Mouse (Mus musculus) liver, embryonic 11.5 days (tissue): ENCODE results near the gene Agap2. TPM values are rescaled to one million over a fixed set of nuclear protein-coding genes. Genes with fewer than 3 reads are reported as not detected.
"Not testable (repeated sequence)": the region's sequence is repeated elsewhere in the genome, so short reads cannot be mapped to it uniquely, and the experiment has no call there.

Source experiments
- ATAC-seq: fragments of 200-750 bp; cut with Nextera tagmentation; replicated peaks from 2 replicates; pipeline ENCODE4 v1.8.0; 2017; ENCODE audit warnings: moderate number of reproducible peaks, mild to moderate bottlenecking, moderate TSS enrichment, moderate library complexity; ENCODE audit not compliant: low FRiP score
- DNase-seq: peaks from one replicate; pipeline ENCODE4 v3.0.0-alpha.2; 2017; ENCODE audit warnings: low spot score
- H3K27ac ChIP-seq: fragments of 300-500 bp; sonication (generic); 2 replicates; pipeline ENCODE4 v1.5.1; 2014; ENCODE audit warnings: mild to moderate bottlenecking, low read depth, low read length, control low read depth
- H3K27me3 ChIP-seq: fragments of 300-500 bp; sonication (generic); replicated peaks from 2 replicates; pipeline ENCODE4 v1.6.1; 2014; ENCODE audit warnings: low read length, mixed read lengths; ENCODE audit not compliant: control insufficient read depth, insufficient read depth
- H3K36me3 ChIP-seq: fragments of 300-500 bp; sonication (generic); 2 replicates; pipeline ENCODE4 v1.6.1; 2014; ENCODE audit warnings: mild to moderate bottlenecking, low read length, moderate library complexity, mixed read lengths; ENCODE audit not compliant: control insufficient read depth, insufficient read depth
- H3K4me1 ChIP-seq: fragments of 300-500 bp; sonication (generic); replicated peaks from 2 replicates; pipeline ENCODE4 v1.6.1; 2014; ENCODE audit warnings: low read length, mixed read lengths; ENCODE audit not compliant: control insufficient read depth, insufficient read depth
- H3K4me2 ChIP-seq: fragments of 300-500 bp; sonication (generic); 2 replicates; pipeline ENCODE4 v1.6.1; 2014; ENCODE audit warnings: mild to moderate bottlenecking, control low read depth, moderate library complexity
- H3K4me3 ChIP-seq: fragments of 300-500 bp; sonication (generic); 2 replicates; pipeline ENCODE4 v1.5.1; 2014; ENCODE audit warnings: low read depth, low read length, control low read depth
- H3K9ac ChIP-seq: fragments of 300-500 bp; sonication (generic); 2 replicates; pipeline ENCODE4 v1.6.1; 2014; ENCODE audit warnings: low read depth, low read length, control low read depth
- H3K9me3 ChIP-seq: fragments of 300-500 bp; sonication (generic); 2 replicates; pipeline ENCODE4 v1.6.1; 2016; ENCODE audit warnings: low read length, inconsistent platforms, mixed read lengths; ENCODE audit not compliant: control insufficient read depth
- WGBS: fragments of 180-500 bp; shearing (Covaris S2); extraction: QIAGEN DNeasy Blood & Tissue Kit; methylation state at CpG from one replicate; pipeline ENCODE4 v1.1.7; 2014; 5-methylcytosine and 5-hydroxymethylcytosine counted together
- polyA plus RNA-seq: library from polyadenylated mRNA; unstranded; fragments of >200 nt; fragmentation: Nextera tagmentation; extraction: Ambion mirVana; gene quantifications from 2 replicates; pipeline ENCODE4 v1.2.1, GENCODE M21; 2014

The Agap2 gene
- polyA plus RNA-seq, 1 experiment from 2014 or later = 2.2 TPM

DNA sequence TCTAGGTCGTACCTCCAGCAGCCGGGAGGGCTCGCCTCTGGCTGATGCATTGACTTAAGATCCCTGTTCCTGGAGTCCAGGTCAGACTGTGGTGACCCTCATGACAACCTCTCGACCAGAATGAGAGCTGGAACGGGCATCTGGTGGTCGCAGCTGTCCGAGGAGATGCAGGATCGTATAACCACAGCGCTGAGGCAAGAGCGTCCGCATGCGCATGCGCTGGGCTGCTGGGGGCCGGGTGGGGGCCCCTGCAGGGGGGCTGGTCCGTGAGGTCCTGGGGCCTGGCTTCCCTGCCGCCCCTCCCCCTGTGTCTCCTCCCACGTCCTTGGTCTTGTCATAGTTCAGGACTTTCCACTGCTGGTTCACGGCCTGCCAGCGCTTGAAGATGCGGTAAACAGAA is 18.6 kb upstream of the Agap2 start:
- no peak overlapping the region for H3K4me3 ChIP-seq
- no peak overlapping the region for H3K27ac ChIP-seq
- no peaks in the 10 kb centered on the region for H3K9me3 ChIP-seq
- no peak overlapping the region for H3K4me2 ChIP-seq
- H3K9ac ChIP-seq = no peak overlapping the region
- WGBS = 83% methylated on average over 20 of the region's 20 CpGs
- ATAC-seq = no peak
- H3K27me3 ChIP-seq = peaks cover 57% of the 10 kb centered on the region
- peaks cover 8% of the 10 kb centered on the region for H3K4me1 ChIP-seq
- H3K36me3 ChIP-seq = no peaks in the 10 kb centered on the region
- DNase-seq = no peak

DNA sequence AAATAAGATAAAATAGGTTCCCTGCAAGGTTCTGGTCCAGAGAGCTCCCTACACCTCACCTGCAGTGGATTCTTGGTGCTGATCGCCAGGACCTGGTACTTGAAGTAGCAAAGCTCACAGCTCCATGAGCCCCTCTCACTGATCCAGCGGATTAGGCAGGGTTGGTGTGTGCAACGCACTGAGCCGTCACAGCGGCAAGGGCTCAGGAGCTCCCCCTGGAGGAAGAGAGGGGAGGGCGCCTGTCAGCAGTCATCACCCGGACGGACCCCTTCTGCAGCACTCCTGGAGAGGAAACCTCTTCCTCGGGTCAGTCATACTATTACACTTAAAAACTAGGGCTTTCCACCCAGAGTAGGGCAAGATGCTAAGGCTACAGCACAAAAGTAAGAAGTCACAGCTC is 16.9 kb upstream of the Agap2 start:
- Histone ChIP-seq H3K4me1 (peaks cover 8% of the 10 kb centered on the region), H3K27ac (no peak overlapping the region), H3K4me3 (peak overlapping the region; percentile 72; the same call in 1 of the 2 replicates), H3K9me3 (no peaks in the 10 kb centered on the region), H3K9ac (no peak overlapping the region), H3K4me2 (peak overlapping the region; percentile 98), H3K27me3 (peaks cover 48% of the 10 kb centered on the region), H3K36me3 (no peaks in the 10 kb centered on the region)
- DNase-seq (no peak), ATAC-seq (peak; percentile 50)
- WGBS = 3% methylated on average over 9 of the region's 9 CpGs

DNA sequence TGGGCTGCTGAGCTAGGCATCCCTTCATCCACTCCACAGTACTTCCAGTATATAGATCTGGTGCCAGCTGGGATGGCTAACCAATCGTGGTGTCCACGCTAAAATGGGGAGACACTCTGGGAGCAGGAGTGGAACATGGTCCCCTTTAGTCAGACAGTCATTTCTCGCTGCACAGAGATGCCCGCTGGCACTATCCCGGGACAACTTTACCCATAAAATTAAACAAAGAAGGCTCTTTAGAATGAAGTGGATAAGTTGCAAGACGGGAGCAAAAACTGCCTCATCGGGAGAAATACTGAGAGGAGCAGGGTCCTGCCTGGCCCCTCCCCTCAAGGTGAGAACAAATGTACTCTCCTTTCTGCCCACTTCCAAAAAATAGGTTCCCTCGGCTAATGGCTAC is 16.4 kb upstream of the Agap2 start:
- WGBS = 11% methylated on average over 8 of the region's 8 CpGs
- no peak for ATAC-seq
- Histone ChIP-seq H3K9ac (no peak overlapping the region), H3K9me3 (no peaks in the 10 kb centered on the region), H3K4me3 (peak overlapping the region; percentile 72), H3K4me1 (peaks cover 8% of the 10 kb centered on the region), H3K27me3 (peaks cover 48% of the 10 kb centered on the region), H3K36me3 (no peaks in the 10 kb centered on the region), H3K27ac (no peak overlapping the region), H3K4me2 (peak overlapping the region; percentile 98)
- DNase-seq = no peak

- DNase-seq = no peak
- H3K27me3 ChIP-seq = peaks cover 48% of the 10 kb centered on the region
Measured at GRCm38 (mm10) chr10:127059174-127059967, 15.7 kb upstream of the Agap2 start.

DNA sequence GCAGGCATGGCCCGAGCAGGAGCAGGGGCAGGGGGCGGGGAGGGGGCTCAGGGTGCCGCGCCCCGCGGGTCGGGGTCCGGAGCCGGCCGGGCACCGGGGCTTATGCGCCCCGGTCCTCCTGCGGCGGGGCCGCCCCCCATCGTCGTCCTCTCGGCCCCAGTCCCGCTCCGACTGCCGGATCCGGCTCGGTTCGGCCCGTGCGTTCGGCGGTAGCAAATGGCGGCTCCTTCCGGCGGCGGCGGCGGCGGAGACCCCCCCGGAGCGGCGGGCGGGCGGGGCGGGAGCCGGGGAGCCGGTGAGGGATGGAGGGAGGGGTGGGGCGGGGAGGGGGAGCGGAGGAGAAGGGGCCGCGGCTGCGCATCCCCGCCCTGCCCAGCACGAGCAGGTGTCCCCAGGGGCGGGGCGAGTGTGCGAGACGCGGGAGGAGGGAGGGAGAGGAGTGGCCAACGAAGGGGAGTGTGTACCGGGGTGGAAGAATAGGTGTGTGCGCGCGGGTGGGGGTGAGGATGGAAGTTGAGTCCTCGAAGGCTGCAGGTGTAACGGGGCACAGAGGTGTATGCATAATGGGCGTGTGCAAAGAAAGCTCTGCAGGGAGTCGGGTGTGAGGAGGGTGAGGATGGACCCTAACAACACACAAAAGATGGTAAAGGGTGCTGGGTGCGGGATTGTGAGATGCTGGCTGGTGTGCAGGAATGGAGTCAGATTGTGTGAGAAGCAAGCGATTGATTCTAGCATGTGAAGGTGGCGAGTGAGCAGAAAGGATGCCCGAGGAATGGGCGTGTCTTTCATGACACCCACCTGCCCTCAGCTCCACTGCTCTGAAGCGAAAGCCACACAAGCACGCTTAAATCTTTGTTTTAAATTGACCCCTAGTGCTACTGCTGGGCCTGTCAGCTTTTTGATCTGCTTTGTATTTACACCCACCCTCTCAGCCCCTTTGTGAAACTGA is 14.8 kb upstream of the Agap2 start, which contains the start of gene March9:
March9 (minus strand) TSS at position 217 of the 949 bp plus-strand sequence.
- no peak for ATAC-seq
- no peak for DNase-seq
- H3K4me1 ChIP-seq = peaks cover 16% of the 10 kb centered on the region
- H3K4me3 ChIP-seq = peak within 1 kb of the TSS; percentile 72
- peak within 1 kb of the TSS; percentile 55 for H3K9ac ChIP-seq
- peaks cover 7% of the 10 kb centered on the region for H3K36me3 ChIP-seq
- no peaks in the 10 kb centered on the region for H3K9me3 ChIP-seq
- 2% methylated on average over 54 of the region's 72 CpGs for WGBS
- no peak within 1 kb of the TSS for H3K27ac ChIP-seq
- H3K27me3 ChIP-seq = peaks cover 48% of the 10 kb centered on the region
- H3K4me2 ChIP-seq = peak within 1 kb of the TSS; percentile 98

More at GRCm38 (mm10) chr10:127059174-127059967, 15.7 kb upstream of the Agap2 start:
- peak overlapping the region; percentile 72 for H3K4me3 ChIP-seq
- no peak for ATAC-seq
- H3K9ac ChIP-seq = peak overlapping the region; percentile 55
- no peaks in the 10 kb centered on the region for H3K9me3 ChIP-seq
- H3K36me3 ChIP-seq = no peaks in the 10 kb centered on the region
- no peak overlapping the region for H3K27ac ChIP-seq
- peaks cover 8% of the 10 kb centered on the region for H3K4me1 ChIP-seq
- WGBS = under 1% methylated on average over 75 of the region's 92 CpGs
- peak overlapping the region; percentile 98 for H3K4me2 ChIP-seq

- 55% methylated on average over 5 of the region's 5 CpGs for WGBS
- Histone ChIP-seq H3K27ac (no peak overlapping the region), H3K4me1 (peaks cover 24% of the 10 kb centered on the region), H3K36me3 (peaks cover 15% of the 10 kb centered on the region), H3K27me3 (peaks cover 46% of the 10 kb centered on the region), H3K4me2 (no peak overlapping the region), H3K9me3 (no peaks in the 10 kb centered on the region), H3K4me3 (no peak overlapping the region), H3K9ac (no peak overlapping the region)
- ATAC-seq (no peak), DNase-seq (no peak)
Measured at GRCm38 (mm10) chr10:127061085-127061484, 14.0 kb upstream of the Agap2 start.

GRCm38 (mm10) chr10:127061513-127061912 is 13.6 kb upstream of the Agap2 start:
- Histone ChIP-seq H3K27me3 (peaks cover 46% of the 10 kb centered on the region), H3K4me3 (no peak overlapping the region), H3K4me2 (no peak overlapping the region), H3K9me3 (no peaks in the 10 kb centered on the region), H3K4me1 (peaks cover 24% of the 10 kb centered on the region), H3K27ac (no peak overlapping the region), H3K9ac (no peak overlapping the region), H3K36me3 (peaks cover 19% of the 10 kb centered on the region)
- ATAC-seq (no peak), DNase-seq (no peak)
- WGBS = 63% methylated on average over 2 of the region's 2 CpGs

DNA sequence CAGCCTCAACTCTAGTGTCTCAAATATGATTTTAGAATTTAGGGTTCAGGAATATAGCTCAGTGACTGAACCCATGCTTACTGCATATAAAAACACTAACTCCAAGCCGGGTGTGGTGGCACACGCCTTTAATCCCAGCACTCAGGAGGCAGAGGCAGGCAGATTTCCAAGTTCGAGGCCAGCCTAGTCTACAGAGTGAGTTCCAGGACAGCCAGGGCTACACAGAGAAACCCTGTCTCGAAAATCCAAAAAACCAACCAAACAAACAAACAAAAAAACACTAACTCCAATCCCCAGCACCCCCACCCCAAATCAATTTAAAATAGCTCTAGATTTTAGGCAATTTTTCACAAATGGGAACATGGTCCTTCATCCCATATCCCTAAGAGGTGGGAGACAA is 13.0 kb upstream of the Agap2 start:
- H3K4me3 ChIP-seq, H3K4me2 ChIP-seq, H3K9ac ChIP-seq, H3K27ac ChIP-seq, H3K9me3 ChIP-seq, DNase-seq, ATAC-seq: not testable (repeated sequence)
- peaks cover 25% of the 10 kb centered on the region for H3K36me3 ChIP-seq
- H3K4me1 ChIP-seq = peaks cover 28% of the 10 kb centered on the region
- peaks cover 45% of the 10 kb centered on the region for H3K27me3 ChIP-seq
- 80% methylated on average over 4 of the region's 4 CpGs for WGBS
